Mouse (Mus musculus) cerebellum, adult 9-10 months (tissue): ENCODE measurements around the gene Atrnl1.

Experiments used
- DNase-seq: peaks from one replicate; pipeline ENCODE4 v3.0.0; 2022

Gene Atrnl1

DNA sequence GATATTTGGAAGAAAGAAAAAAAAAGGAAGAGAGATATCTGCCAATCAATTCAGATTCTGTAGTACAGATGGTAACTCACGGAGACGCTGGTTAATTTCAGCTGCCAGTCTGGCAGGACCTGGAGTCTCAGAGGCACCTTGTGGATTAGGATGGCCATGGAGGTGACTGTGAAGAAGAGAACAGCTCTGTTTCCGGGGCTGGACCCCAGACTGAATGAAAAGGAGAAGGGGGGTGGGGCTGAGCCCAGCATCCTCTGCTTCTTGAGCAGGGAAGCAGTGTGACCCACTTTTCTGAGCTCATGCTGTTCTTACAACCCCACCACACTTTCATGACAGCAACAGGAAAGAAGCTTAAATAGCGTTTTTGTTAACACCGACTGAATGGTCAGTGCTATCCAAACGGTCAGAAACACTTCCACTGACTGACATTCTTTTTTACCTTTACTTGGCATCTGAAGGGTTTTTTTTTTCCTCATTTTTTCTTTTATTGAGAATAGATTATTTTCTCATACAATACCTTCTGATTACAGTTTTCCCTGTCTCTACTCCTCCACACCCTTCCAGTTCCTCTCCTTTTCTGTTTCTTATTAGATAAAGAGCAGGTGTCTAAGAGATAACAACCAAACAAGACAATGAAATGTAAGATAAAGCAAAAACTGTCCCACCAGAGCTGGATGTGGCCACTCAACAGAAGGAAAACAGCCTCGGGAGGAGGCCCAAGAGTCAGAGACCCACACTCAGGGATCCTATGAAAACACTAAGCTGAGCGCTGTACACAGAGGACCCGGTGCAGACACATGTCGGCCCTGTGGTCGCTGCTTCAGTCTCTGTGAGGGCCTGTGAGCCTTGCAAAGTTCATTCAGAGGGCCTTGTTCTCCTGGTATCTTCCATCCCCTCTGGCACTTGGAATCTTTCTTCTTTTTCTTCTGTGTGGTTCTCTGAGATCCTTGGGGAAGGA, 317.0 kb downstream of the Atrnl1 start:
- DNase-seq: no peak

DNA sequence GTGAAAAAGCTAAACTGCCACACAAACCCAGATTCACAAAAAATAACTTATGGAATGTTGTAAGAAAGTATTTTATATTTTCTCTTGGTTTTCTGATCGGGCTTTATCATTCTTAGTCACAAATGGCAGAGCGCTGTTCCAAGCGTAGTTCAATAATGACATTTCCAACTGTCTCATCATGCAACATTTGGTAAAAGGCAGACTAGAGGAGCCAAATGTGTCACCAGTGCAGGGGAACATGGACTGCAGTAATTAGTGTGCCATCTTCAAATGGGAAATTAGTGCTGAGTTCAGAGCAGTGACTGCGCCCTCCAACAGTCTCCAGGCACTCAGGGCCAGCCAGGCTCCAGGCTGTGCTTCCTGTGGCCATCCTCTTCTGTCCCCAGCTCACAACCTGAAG, 320.8 kb downstream of the Atrnl1 start:
- no peak for DNase-seq

- DNase-seq: no peak
These were observed 326.0 kb downstream of the Atrnl1 start for GRCm38 (mm10) chr19:57936865-57937264.

DNA sequence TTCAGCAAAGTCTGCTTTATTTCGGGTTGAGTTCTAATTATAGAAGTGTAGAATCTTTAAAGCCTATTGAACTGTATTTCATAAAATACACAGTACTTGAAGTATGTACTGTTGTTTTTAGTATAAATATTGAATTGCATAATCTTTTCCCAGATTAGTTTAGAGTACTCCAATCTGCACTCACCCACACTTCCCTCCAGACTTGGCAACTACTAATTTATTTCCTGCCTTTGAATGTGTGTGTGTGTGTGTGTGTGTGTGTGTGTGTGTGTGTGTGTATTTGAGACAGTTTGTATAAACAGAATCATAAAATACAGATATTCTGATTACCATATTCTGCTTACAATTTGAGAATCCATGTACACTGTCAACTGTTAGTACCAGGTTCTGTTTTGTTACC, 328.3 kb downstream of the Atrnl1 start:
- no peak for DNase-seq

- DNase-seq: no peak
These were observed 330.7 kb downstream of the Atrnl1 start for GRCm38 (mm10) chr19:57941529-57941928.

DNA sequence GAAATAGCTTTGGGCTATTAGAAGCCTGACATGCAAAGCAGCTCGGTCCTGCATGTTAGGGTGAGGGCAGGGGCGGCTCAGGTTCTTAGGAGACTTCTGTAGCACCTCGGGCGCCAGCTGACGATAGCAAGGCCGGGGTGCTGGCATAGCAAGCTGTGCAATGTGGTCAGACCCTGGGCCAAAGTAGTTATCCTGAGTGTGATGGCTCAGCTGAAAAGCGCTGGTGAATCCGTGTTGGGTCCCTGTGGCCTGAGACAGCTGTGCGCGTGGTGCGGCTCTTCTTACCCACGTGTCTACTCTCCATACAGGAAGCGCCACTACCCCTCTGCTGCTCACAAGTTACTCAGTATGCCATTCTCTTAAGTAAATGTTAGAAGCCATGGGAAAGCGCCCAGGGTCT, 331.4 kb downstream of the Atrnl1 start:
- DNase-seq: no peak

GRCm38 (mm10) chr19:57943308-57943707, 332.5 kb downstream of the Atrnl1 start:
- no peak for DNase-seq

GRCm38 (mm10) chr19:57944680-57945079, 333.8 kb downstream of the Atrnl1 start:
- no peak for DNase-seq

DNA sequence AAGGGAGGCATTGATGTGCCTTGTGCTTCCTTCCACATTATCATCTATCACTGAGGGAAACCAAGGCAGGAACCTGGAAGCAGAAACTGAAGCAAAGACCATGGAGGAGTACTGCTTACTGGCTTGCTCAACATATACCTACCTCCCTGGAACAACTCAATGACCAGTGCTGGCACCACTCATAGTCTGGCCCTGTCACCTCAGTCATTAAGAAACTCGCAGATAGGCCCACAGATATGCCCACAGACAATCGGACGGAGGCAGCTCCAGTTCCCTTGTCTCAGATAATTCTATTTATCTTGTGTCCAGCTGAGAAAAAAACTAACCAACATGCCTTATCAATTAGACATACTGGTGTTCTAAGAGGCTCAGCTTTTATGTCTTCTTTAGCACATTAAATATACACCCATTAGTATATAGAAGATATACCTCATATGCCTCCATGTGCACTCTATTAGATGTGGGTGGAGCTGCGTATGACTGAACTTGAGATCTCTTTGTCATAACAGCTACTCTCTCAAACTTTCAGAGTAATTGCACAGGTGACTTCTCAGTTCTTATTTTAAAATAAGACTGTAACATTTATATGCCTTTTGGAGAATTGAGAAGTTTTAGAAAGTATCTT, 334.9 kb downstream of the Atrnl1 start:
- DNase-seq: no peak

DNA sequence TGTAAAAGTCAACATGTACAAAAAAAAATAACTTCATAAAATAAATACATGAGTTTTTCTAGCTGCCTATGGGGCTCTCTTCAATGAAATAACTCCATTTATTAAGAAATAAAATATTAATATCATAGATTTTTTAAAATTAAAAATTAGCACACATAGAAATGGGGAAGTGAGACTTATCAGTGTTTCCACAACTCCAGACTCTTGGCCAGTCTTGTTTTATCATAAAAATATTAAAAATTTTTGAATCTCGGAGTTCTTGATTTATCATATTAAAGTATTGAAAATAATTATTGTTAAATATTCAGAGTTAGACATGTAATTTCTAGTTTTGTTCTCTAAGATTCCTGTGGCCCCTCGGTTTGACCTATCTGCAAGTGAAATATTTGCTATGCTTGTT, 337.7 kb downstream of the Atrnl1 start:
- DNase-seq: no peak

GRCm38 (mm10) chr19:57949260-57949917, 338.6 kb downstream of the Atrnl1 start:
- DNase-seq: no peak

GRCm38 (mm10) chr19:57954131-57954530, 343.3 kb downstream of the Atrnl1 start:
- DNase-seq: no peak

DNA sequence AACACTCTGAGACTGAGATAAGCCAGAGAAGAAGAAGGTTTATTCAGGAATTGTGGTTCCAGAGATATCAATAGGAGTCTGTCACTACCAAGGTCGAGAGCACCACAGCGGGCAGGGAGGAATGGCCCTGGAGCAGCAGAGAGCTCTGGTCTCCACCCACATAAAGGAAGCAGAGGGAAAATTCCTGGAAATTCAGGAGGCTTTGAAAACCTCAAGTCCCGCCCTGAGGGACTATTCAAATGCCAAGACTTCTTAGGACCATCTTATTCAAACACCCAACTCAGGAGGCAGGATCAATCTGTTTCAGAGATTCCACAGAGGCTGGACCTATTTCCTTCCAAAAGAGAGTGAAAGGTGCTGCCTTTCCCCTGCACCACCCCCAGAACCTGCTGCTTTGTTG, 345.6 kb downstream of the Atrnl1 start:
- no peak for DNase-seq

- no peak for DNase-seq
These were observed 346.5 kb downstream of the Atrnl1 start for GRCm38 (mm10) chr19:57957363-57957762.

DNA sequence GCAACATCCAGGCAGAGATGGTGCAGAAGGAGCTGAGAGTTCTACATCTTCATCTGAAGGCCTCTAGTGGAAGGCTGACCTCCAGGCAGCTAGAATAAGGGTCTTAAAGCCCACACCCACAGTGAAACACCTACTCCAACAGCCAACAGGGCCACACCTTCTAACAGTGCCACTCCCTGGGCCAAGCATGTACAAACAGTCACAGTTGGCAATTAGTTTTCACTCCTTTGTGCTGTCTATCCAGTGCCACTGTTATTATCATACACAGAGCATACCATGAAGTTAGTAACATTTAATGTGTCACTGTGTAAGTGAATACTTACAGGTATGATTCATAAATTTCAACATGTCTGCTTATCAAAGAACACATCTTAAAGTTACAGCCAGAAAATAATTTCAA, 347.3 kb downstream of the Atrnl1 start:
- no peak for DNase-seq

GRCm38 (mm10) chr19:57958726-57959125, 347.9 kb downstream of the Atrnl1 start:
- DNase-seq: no peak

GRCm38 (mm10) chr19:57961321-57961720, 350.5 kb downstream of the Atrnl1 start:
- DNase-seq: no peak

- no peak for DNase-seq
These were observed 351.2 kb downstream of the Atrnl1 start for GRCm38 (mm10) chr19:57961738-57962640.

DNA sequence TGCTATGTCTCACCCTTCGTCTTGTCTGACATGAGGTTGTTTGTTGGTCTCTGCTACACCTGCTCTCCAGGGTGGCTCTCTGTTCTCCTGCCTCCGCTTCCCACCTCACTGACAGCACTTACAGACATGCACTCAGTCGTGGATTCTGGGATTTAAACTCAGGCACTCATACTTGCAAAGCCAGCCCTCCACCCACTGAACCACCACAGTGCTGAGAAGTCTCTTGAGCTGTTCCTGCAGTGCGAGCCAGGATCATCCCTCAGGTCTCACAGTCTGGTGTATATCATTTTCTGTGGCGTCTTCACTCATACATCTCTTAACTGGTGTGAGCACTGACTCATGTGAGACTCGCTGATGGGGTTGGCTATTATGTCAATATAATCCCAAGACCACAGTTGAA, 353.0 kb downstream of the Atrnl1 start:
- DNase-seq: no peak

DNA sequence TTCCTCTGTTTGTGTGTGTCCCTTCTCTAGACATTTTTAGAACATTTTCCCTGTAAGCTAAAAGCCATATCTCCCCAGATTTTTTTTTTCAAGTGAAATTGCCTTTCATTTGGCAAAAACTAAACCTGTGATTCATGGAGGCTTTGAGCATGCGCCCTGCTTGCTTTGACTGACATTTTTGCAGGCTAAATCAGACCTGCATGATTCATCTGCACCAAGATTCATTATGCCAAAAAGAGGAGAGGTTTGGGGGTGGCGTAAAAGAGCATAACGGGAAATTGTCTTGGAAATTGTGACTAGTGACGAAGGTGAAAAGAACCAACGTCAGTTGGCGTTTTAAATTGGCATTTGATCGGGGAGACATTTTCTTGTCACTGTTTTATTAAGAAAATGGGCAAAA, 358.9 kb downstream of the Atrnl1 start:
- no peak for DNase-seq

DNA sequence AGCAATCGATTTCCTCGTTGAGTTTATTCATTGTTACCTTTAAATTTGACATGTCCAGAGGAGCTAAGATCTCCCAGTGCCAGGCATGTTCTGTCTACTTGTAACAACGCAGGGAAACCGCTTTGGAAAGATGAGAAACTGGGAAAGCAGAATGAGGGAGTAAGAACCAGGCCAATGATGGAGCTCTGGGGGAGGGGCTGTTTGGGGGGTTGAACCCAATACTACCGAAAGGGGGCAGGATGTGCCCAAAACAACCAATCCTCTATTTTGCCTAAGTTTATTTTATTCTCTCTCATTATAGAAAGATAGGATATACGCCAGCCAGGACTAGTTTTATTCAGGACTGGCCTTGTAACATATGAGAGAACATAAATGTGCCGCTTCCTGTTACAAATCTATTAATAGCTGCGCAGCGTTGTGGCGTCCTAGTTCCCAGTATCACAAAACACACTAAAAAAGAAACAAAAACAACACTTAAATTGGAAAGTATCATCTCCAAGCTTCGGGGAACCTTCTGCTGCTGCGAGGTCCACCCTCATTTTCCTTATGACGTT, 359.6 kb downstream of the Atrnl1 start:
- no peak for DNase-seq

DNA sequence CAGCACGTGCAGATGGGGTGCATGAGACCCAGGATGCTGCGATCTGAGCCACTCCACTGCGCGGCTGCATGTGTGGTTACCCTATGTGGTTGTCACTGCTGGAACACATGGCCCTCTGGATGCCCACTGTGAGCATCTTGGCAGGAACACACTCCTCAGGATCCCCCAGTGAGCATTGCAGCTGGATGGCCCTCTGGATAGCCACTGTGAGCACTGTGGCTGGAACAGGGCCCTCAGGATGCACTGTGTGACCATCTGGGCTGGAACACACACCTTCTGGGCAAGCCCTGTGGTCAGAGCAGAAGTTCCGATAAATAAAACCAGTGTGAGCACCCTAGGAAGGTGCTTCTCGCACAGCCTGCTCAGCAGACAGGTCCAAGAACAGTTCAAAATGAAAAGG, 364.4 kb downstream of the Atrnl1 start:
- no peak for DNase-seq
